Mouse (Mus musculus) naive thymus-derived CD4-positive, alpha-beta T cell, adult 2 months (primary cell): ENCODE measurements around the gene Ttc37.

Source experiments
- DNase-seq: peaks from one replicate; pipeline ENCODE4 v3.0.0-alpha.2; 2011; ENCODE audit warnings: low read depth

Ttc37 gene

DNA sequence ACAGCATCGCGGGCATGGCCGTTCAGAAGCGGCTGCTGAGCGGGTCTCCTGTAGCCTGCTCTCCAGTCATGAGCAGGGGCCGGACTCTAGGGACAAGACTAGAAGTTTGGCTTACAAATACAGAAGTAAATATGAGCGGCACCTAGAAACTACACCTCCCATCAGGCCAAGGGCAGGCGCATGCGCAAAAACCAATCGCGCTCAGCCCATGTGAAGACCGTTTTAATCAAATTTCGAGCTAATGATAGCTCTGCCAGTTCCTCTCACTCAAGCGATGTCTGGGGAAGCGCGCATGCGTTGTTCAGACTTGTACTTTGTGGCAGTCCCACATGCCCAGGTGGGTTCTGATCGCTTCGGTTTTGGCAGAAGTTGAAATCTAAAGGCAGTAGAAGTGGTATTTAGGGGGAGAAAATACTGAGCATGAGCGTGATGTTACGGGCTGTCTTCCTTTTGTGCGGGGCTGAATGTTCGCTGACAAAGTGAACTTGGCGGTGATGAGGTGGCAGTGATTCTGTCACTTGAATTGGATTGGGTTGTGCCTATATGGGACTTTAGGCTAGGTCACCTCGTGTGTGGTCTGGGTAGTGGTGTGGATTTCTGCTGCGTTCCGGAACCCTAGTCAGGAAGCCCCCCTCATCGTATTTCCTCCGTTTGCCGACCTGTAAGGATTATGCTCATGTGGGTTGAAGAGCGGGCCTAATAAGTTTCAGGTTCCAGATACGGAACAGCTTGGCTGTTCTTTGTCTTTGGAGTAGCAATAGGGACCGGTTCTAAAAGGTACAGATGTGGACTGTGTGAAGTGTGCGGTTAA is at the start of gene Ttc37, which contains the start of gene Arsk:
Gene Ttc37, plus strand, starts transcription at position 242 of the 811 bp plus-strand sequence.
Gene Arsk, minus strand, starts transcription at position 168 of the 811 bp plus-strand sequence.
- peak; percentile 97 for DNase-seq

DNA sequence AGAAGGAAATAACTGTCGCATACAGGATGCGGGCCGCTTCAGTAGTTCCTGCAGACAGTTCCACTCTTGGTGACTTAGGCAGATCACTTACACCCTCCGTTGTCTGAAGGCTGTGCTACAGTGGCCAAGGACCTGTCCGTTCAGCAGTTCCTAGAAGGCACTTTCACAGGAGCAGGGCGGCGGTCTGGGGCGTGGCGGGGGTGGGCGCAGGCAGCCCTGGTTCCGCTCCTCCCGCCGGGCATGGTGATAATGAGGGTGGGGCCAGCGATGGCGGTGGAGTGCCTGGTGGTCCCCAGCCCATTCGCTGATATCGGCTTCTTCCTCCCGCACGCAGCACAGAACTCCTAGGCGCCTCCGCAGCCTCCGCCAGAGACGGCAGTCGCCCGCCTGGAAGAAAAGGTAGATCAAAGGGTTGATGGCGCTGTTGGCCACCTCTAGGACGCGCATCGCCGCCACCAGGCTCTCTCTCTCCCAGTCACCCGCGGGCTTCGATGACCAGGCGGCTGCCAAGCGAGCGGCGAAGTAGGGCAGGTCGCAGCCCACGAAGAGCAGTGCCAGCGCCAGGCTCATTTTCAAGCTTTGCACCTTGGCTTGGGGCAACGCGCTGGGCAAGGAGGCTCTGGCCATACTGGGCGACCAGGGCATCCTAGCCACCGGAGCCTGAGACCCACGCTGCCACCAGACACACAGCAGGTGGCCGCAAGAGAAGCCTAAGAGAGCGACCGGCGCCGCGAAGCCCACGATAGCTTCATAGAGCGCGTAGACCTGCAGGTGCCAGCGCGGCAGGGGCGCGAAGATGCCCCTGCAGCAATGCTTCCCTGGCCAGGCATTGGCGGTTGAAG is 42.9 kb upstream of the Ttc37 start:
- peak; percentile 4 for DNase-seq

DNA sequence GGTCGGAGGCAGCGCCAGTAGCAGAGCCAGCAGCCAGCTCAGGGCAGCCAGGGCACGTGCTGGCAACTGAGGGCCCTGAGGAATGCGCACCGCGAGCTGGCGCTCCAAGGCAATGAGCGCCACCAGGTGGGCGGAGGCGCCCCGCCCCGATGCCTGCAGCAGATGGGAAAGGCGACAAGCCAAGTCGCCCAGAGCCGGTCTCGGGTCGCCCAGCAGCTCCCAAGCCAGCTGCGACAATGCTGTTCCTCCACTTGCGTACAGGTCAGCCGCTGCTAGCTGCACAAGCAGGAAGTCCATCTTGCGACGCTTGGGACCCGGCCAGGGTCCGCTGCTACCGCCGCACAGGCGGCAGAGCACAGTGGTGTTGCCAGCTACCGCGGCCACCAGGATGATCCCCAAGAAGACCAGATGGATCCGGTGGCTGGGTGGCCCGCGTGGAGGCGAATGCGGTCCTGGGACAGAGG is 42.2 kb upstream of the Ttc37 start:
- DNase-seq, result peak; percentile 45

DNA sequence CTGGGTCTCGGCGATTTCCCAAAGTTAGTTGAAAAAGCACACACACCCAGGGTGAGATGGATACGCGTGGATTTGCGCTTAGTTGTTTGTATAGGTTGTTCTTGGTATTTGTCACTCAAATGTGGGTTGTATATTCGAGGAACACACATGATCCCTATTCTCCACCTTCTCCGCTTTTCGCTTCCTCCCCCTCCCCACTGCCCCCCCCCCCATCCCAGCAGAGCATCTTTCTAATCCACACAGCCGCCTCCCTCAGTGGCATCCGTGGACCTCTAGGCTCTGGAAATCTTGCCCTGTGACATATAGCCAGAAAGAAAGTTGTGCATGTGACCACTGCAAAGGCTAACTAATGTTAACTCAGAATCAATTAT is 41.7 kb upstream of the Ttc37 start, which contains the start of gene Gpr150:
Gene Gpr150, minus strand, starts transcription at position 101 of the 371 bp plus-strand sequence.
- no peak for DNase-seq

DNA sequence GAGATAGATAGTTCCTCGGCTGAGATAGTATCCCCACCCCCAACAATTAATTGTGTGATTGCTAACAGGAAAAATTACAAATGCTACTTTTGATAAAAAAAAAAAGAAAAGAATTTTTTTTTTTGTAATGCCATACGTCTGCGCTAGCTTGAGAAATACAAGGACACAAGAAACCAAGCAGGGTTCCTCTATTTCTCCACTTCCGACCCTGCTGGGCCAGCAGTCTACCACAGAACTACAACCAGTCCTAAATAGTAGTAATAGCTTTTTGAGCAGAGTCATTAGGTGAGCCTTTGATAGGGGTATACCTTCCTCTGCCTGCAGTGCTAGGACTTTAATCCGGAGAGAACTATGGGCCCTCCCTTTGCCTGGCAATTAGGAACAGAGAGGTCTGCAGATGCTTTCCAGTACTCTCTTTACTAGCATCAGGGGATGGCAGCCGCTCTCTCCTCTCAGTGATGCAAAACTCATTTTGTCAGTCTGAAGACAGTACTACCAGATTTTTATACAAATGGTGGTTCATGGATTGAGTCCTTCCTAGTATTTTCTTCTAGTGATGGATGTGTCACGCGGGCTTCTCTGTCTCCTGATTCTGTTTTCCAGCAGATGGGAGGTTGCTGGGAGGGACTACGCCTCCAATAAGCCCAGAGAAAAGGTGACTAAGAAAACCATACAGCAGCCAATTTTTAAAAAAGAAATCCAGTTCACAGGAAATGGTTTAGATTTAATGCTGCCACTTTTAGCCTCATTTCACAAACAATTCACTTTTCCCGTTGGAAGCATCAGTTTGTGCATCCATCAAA is 41.1 kb upstream of the Ttc37 start:
- DNase-seq, result no peak

DNA sequence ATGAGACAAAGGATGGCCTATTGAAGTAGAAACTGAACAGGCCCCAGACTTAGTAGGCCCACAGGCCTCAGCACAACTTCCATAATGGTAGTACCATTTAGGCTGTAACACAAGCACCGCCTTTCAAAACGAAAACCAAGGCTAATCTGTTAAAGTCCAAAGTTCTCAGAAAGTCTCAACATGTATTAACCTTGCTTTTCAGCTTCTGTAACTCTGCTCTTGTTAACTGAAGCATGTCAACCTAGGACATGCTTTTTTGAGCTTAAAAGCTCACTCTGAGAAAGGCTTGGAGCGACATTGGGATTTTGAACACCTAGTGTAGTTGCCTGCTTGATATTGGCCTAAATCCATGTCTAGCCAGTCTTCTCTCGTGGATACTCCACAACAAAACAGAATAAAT is 38.9 kb upstream of the Ttc37 start:
- DNase-seq, result no peak

DNA sequence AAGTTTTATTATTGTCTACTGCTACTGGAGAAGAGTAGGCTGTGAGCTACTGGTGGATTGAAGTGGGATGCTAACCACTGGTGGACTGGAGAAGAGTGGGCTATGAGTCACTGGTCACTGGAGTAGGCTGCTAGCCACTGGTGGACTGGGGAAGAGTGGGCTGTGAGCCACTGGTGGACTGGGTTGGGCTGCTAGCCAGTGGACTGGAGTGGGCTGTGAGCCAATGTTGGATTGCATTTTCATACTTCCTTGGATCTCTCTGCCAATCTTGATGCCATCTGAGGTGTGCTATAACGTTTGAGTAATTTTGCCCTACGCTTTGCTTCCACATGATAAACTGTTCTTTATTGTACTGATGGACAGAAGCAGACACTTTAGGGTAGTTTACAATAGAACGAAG is 36.4 kb upstream of the Ttc37 start:
- no peak for DNase-seq

DNA sequence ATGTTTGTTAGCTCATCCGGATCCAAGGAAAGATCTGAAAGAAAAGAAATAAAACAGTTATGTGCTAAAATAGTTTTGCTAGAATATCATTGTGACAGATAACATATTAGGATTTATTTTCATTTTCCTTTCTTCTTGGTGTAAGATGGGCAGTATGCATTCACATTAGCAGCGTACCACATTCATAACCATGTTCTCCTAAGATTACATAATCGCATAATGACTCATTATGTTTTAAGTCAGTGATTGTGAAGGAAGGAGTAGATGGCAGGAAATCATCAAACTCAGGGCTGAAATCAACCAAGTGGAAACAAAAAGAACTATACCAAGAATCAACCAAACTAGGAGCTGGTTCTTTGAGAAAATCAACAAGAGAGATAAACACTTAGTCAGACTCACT is 36.0 kb upstream of the Ttc37 start:
- DNase-seq, result no peak

DNA sequence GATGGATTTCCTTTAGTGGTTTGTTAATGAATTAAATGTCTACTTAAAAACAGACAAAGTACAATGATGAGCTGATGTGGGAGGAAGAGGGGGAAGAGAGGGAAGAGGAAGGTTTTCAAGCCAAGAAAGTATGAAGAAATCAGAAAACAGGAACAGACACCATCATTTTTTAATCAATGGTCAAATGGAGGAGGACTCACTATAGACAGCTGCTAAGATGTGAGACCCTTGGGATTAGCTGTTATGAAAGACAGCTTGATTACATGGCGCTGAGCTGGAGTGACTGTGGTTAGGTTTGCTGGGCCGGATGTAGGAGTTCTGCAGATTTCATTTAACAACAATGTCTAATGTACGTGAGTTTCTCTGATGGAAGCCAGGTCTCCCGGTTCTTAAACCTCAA is 35.0 kb upstream of the Ttc37 start:
- no peak for DNase-seq

DNA sequence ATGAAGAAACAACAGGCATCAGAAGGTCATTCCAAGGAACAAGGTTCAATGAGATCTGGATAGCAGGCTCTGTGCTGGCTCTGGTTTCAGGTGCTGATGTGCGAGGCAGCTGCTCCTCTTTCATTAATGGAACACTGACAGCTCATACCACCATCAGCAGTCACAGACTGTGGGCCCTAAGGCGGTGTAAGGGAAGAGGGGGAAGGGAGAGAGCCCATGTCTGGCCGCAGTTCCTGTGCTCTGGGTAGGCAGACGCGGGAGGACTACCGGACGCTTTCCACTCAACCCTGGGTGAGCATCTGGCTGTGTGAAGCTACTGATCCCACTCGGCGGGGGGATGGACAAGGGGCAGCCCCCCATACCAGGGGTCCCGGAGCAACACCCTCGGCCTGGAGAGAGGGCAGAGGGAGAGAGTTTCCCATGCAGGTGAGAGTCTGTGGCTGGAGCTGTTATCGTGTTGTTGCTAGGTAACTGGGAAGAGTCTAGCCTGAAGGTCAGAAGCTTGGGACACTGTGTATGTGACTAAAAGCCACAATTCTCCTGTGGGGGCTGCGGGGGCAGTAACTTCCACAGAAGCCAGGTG is 34.1 kb upstream of the Ttc37 start:
- no peak for DNase-seq

DNA sequence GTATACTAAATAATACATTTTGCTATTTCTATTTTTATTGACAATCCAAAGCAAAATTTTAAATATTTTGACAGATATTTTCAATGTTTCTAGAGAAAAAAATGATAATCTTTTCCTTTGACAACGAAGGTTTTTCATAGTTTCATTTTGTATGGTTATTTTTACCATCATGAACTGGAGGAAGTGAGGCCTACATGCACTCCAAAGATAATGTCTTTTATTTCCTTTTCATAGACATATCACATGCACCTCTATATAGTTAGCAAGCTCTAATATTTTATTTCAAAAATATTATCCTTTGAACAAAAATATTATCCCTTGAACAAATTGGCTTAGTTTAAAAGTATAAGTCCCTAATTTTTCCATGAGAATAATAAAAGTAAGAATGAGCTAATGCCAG is 24.2 kb upstream of the Ttc37 start:
- no peak for DNase-seq

DNA sequence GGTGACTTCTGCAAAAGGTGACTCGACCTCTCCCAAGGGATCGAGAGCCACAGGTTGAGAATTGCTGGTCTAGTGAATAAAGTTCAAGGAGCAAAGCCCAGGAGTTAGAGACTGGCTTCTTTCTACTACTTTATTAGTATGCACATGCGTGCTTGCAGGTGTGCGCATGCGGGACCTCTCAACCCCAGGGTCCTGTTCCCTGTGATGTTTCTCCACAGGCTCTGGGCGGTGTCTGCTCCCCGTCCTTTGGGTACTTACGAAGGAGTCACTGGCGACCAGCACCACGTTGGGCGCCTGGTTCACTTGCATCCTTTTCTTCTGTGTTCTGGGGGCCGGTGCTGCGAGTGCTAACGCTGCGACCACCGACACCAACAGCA is 430 bp upstream of the Ttc37 start:
- no peak for DNase-seq

DNA sequence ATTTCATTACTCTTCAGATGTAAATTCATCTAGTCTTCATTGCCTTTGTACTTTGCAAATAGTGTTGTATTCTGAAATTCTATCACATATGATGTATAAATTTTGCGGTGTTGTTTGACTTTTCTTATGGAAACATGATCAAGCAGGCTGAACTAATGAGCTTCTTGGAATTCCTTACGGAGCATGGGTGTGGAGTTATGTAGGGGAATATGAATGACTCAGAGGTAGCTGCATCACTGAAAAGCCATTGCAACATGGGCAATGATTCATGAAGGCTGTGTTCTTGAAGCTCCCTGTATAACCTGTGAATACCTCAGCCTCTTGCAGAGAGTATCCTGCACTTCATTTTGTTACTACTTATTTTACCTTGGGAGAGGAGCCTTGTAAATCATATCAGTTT is 3.5 kb downstream of the Ttc37 start:
- DNase-seq, result no peak

DNA sequence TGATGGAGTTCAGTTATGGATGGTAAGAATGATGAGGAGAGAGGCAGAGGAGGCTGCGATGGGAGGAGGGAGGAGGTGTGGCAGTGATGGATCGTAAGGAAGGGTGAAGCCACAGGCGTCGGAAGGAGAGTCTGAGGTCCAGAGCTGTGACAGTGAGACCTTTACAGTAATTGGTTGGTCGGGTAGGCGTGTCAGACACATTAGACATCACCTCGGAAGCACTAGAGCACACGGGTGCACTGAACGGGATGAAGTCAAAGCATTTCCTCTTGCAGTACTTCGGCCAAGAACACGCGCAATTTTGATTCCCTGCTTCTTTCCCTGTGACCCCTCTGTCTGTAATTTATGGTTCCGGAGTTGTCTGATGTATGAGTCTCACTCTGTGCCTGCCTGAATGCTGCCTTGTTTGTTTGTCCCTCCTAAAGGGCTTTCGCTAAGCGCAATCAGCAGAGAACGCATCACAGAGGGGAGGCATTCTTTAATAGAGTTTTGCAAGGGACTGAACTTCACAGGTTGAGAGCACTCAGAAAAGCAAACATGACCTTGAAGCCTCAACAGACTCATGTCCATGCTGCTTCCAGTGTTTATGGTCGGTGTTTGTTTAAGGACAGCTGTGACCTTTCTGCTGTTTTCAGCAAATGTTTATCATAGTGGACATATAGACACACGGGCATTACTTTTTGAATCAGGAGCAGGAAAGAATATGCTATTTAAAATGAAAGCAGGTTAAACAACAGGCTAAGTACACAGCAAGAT is 10.7 kb downstream of the Ttc37 start:
- no peak for DNase-seq

DNA sequence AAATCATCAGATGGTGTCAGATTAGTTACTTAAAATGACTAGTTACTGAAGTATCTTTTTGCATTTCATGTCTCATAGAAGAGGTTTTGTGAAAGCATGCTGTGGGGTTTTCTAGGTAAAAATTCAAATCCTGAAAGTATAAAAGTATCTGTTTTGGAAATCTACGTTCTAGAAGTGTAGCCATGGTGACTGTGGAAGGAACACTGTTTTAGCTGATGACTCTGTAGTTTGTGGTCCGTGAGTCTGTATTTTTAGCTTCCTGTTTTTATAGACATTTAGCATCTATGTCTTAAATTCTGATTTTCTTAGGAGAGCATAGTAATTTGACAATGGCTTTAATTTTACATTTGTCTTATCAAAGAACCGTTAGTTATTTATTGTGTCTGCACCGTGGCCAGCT is 30.3 kb downstream of the Ttc37 start:
- DNase-seq, result no peak

DNA sequence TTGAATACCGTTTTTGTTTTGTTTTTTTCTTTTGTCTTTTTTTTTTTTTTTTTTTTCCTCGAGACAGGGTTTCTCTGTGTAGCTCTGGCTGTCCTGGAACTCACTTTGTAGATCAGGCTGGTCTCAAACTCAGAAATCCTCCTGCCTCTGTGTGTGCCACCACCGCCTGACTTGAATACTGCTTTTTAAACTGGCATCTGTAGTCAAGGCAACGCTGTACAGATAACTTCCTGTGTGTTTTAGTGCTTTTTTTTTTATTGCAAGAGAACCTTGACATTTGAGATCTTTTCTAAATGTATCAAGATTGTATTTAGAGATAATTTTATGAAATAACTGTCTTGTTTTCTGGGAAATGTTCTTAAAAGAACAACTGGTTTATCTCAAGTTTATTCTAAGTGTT is 33.9 kb downstream of the Ttc37 start:
- DNase-seq, result no peak

DNA sequence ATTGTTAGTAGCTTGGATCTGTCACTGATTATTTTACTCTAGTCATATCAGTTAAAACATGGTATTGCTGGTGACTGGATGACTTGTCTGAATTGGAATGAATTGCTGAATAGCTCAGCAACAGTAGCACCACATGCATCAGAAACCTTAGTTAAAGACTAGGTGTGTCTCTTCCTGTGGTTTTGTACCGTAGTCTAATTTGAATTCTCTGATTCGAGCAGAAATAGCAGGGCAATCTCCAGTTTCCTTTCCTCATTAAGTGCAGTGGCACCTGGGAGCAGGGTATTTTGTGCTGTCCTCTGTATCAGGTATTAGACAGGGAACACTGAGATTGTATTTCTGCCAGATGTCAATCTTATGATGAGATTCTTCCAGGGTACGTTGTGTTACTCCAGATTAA is 40.3 kb downstream of the Ttc37 start:
- no peak for DNase-seq

DNA sequence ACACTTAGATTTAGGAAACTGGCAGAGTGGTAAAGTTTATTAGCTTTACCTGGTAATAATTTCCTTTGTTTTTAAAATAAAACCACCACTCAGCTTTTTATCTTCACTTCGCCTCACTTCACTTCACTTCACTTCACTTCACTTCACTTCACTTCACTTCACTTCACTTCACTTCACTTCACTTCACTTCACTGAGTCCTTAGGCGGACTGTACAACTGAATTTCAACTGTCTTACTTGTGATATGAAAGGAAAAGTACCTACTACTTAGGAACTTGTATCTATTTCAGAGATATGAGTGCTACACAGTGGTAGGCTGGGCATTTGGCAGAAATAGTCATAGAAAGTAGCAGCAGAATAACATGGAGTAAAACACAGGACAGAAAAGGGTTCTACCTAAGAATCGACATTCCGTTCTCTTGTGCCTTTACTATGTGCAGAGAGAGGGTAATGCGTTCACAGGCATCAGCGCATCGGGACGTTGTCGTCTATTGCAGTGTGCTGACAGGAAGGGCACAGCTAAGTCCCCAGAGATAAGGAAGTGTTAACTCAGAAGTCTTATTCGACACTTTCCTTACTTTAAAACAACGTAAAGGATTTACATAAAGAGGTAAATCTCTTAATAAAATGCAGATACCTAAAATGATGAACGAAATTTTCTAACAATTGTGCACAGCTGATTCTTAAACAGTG is 42.7 kb downstream of the Ttc37 start:
- DNase-seq, result no peak

DNA sequence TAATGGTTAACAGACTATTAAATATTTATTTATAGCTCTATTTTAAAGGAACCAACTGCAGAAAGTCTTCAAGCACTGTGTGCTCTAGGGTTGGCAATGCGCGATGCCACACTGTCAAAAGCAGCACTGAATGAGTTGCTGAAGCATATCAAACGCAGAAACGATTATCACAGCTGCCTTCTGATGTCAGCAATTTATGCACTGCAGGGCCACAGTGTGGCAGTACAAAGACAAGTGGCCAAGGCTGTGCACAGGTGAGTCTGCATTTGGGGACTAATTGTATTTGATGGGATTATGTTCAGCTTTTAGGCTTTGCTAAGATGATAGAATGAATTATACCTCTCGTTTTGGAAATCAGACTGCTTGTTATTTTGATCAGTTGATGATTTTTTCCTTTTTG is 51.9 kb downstream of the Ttc37 start:
- no peak for DNase-seq

DNA sequence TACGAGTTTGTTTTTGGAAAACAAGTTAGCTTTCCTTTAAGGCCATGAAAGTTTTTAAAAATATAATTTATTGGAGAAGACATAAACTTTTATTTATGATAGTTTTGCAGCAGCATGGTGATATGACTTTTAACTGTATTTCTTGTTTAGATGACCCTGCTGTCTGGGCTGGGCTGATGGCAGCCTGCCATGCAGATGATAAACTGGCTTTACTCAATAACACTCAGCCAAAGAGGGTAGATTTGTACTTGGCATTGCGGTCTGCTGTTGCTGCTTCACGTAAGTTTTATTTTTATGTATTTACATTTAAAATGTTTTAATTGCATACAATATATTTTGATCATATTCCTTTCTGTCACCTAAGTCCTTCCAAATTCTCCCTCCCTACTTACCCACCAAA is 58.6 kb downstream of the Ttc37 start:
- no peak for DNase-seq

DNA sequence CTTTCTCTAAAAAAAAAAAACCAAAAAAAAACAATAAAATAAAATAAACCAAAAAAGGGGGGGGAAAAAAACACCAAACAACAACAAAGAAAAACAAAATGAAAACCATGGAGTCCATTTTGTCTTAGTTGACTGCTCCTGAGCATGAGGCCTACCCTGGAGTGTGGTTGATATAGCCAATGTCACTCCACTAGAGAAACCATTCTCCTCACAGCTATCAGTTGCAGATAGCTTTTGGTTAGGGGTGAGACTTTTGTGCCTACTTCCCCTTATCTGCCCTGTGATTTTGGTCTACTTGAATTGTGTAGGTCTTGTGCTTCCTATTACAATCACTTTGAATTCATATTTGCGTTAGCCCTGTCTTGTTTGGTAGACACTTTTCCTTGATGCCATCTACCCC is 59.0 kb downstream of the Ttc37 start:
- DNase-seq, result no peak
